Mouse (Mus musculus) B cell, adult 2 months (primary cell): ENCODE results near the gene Prr36.
A peak's percentile ranks its signal among the peaks of the same experiment; 100 is the strongest.
"Not testable (repeated sequence)": the region's sequence is repeated elsewhere in the genome, so short reads cannot be mapped to it uniquely, and the experiment has no call there.

Experiments used
- DNase-seq, 2 experiments: peaks; one replicate each; pipeline ENCODE4 v3.0.0; 2022

Gene Prr36

DNA sequence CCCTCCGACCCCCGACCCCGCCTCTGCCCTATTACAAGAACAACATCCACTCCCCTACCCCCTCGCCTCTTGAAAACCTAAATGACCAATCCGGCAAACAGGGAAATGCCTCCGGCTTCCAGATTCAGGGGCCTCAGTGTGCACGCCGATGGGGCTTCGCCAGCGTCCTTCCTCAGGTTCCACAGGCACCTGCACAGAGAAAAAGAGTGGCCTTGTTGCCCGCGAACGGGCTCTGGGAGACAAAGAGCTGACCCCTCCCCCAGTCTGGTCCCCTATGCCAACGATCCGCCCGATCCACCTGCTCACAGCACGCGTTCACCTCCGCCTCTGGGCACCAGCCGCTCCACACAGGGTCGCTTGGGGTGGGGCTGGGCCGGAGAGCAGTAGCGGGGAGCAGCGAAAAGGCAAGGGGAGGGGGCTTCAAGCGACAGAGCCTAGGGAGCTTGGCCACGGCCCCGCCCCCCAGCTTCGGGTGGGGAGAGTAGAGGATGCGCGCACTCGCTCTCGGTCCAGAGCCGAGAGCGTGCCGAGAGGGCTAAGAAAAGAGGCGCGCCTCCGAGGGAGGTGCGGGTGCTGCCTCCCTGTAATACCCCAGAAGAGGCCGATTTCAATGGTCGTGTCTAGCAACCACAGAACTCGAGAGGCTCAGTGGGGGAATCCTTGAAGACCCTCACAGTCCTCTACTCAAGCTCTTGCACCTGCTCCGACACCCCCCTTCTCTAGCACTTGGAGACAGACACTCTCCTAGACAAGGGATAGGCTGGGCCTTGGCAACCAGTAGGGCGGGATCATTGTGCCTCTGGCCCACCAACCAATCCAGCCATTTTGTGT, at the start of gene Prr36:
Gene Prr36, minus strand, starts transcription at position 669 of the 831 bp plus-strand sequence.
- peak in 1 of 2 experiments; percentile 11 for DNase-seq

DNA sequence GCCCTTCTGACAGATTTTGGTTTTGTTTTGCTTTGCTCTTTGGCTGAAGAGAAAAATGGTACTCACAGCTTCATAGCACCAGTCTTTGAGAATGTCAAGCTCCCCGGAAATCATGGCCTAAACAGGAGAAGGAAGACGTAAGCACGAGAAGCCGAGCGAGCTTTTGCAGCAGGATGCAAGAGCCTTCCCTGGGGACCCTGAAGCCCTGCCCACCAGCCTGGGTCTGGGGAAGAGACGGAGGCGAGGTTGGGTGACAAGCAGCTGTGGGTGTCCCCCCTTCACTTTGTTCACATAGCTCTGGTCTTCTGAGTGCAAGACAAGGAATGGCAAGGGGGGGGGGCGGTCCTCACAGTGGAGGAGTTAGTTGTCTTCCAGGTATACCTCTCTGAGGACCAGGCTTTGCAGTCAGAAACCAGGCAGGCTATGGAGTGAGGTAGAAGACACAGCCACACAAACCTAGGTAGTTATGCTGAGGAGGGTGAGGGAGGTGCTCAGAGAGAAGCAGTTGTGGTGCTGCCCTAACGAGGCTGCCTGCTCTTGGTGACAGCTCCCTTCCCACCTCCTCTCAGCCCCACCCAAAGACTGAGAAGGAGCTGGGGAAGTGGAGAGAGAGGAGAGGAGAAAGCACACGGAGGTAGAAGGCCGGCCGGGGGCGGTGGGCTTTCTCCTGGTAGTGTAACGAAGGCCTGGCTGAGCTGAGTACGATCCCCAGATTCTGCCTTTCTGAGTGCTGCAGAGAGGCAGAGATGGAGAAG, 48.1 kb upstream of the Prr36 start:
- no peak for DNase-seq

- no peak for DNase-seq
Measured at GRCm38 (mm10) chr8:4263105-4263791, 46.0 kb upstream of the Prr36 start.

DNA sequence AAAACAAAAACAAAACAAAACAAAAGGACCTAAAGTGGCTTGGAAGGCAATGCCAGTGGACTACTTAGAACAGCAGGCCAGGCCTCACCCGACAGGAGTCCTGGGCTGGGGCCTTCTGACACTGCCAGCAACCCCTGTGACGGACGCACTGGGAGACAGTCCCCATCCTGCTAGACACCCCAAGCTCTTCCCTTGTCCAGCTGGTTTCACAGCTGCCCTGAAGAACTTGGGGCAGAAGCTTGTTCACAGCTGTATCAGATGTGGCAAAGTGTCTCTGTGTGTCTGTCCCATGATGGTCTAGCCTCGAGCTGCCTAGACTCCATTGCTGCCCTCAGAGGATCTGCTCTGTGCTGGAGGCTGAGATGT, 42.5 kb upstream of the Prr36 start:
- no peak for DNase-seq

DNA sequence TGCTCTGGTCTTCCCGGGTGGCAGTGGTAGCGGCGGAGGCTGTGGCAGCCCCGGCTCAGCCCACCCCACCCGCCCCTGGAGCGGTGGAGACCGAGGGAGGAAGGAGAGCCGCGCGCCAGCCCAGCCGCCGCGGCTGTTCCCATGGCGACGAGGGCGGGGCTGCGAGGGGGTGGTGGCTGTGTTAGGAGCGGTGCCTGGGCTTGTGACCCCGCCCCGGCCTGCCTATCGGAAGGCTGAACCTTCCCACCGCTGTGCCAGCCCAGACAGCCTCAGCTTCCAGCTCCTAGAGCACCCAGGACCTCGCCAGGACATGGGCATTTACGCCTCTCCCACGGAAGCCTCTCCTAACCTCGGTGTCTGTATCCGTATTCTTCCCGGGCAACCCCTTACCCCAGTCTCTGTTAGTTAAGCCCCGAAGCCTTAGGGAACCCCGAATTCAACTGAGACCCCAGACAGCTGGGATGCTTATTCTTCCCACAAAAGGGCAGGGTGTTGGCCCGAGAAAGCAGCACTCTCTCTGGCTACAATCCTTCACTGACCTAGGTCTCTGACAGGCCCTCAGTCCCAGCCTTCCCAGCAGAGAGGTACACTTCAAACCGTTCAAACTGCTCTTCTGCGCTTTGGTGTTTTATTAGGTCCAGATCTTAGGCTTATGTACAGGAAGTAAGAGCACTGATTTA, 42.0 kb upstream of the Prr36 start, which contains the start of gene Ctxn1:
Gene Ctxn1, minus strand, starts transcription at position 150 of the 680 bp plus-strand sequence.
- peak; percentile 94 to 95 for DNase-seq

GRCm38 (mm10) chr8:4258678-4259077, 41.4 kb upstream of the Prr36 start:
- peak; percentile 39 to 50 for DNase-seq

DNA sequence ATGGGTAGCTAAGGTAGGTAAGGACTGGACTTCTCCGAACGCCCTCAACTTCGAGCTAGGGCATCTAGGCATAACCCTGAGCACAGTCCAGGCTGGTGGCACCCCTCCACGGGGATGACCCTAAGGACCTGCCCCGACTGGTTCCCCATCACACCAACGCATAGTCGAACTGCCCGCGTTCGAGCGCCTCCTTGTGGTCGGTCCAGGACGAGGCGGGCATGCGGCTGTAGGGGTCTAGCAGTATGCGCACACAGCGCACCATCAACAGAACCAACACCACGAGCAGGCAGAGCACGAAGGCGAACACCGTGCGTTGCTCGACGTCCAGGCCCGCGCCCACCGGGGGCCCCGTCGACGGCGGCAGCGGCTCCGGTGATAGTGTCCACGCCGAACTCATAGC, 41.0 kb upstream of the Prr36 start:
- peak; percentile 87 to 88 for DNase-seq

- no peak for DNase-seq
Measured at GRCm38 (mm10) chr8:4257350-4257749, 40.1 kb upstream of the Prr36 start.

GRCm38 (mm10) chr8:4256911-4257310, 39.7 kb upstream of the Prr36 start:
- DNase-seq = no peak

GRCm38 (mm10) chr8:4255471-4255870, 38.2 kb upstream of the Prr36 start:
- DNase-seq = not testable (repeated sequence)

DNA sequence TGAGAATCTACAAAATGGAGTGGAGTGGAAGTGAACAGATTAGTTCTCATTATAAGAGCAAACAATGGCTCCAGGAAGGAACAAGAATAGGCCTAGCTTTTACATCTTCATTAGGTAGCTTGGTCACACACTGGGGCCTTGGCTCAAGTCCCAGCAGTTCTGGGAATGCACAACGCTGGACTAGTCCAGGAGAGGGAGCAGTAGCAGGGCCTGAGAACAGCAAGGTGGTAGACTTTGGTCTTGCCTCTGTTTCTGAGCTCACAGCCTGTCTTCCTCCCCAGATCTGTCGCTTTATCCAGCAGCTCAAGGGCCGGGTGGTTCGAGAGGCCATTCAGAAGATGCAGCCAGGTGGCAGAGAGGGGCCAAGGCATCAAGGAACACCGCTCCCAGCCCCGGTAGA, 36.7 kb upstream of the Prr36 start:
- DNase-seq = no peak

DNA sequence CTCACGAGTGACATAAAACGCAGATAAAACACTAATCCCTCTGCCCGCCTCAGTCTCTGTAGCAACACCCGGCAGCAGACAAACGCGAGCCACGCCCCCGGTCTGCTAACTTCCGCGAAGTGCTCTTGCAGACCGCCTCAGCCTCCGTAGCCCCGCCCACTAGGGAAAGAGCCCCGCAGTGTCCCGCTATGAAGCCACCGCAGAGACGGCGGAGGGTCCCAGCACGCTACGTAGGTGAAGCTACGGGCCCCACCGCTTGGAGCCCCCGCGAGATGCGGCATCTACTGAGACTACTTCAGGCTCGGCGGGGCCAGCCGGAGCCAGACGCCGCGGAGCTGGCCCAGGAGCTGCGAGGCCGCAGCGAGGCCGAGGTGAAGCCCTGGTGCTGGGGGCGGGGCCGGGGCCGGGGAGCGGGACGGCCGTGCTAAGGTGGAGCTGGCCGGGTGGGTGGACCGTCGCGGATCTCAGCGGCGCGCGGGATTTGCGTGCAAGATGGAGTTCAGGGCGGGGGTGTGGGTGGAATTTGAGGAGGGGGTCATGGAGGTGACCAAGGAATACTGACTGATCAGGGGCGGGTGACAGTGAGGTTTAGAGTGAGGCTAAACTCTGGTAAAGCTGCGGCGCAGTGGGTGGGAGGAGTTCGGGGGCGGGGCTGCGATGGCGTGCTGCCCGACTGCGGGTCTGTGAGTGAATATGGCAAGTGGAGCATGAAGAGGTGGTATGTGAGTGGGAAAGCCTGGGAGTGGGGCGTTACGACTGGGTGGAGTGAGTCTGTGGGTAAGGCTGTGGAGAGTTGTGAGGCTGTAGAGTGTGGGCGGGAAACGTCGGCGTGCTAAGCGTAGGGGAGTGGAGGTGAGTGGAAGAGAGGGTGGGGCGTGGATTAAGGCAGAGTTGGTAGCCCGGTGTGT, 35.9 kb upstream of the Prr36 start, which contains the start of gene Snapc2:
Gene Snapc2, plus strand, starts transcription at position 147 of the 908 bp plus-strand sequence.
- DNase-seq = peak; percentile 96 to 97

GRCm38 (mm10) chr8:4252116-4252760, 35.0 kb upstream of the Prr36 start:
- DNase-seq = no peak

DNA sequence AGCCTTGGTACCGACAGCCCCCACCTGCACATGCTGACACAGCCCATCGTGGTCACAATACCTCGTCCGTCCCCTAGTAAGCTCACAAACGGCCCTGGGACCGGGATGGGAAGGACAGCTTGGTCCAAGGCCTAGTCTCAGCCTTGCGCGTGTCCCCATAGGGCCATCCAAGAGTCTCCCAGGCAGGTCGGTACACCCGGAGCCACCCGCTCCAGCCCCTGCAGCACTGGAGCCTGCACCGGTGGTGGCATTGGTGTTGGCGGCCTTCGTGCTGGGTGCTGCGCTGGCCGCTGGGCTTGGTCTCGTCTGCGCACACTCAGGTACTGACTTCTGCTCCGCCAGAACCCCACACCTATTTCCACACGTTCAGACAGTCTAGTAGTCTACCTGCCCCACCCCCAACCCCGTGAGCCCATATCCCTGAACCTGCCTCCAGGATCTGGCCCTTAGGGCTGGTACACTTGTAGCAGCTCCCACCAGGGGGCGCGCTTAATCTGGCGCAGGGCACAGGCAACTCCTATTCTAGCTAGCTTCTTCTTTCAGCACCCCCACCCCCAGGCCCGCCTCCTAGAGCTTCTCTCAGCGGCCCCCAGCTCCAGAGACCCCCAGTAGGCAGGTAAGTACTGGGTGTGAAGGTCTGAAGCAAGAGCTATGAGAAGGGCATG, 33.2 kb upstream of the Prr36 start:
- DNase-seq = peak; percentile 93

DNA sequence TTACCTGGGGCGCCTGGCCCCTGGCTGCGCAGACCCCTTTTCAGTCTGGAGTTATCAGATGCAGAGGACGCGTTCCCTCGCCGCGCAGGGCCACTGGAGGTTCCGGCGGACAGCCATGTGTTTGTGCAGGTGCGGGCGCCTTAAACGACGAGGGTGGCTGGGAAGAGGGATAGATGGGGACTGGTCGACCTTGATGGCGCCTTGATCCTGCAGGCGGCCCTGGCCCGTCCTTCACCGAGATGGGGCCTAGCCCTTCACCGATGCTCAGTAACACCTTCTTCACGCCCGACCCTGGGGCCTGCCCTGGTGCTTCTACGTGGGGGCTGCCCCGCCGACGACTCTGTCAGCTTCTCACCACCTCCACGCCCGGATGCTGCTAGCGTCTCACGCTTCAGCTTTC, 32.0 kb upstream of the Prr36 start:
- no peak for DNase-seq

DNA sequence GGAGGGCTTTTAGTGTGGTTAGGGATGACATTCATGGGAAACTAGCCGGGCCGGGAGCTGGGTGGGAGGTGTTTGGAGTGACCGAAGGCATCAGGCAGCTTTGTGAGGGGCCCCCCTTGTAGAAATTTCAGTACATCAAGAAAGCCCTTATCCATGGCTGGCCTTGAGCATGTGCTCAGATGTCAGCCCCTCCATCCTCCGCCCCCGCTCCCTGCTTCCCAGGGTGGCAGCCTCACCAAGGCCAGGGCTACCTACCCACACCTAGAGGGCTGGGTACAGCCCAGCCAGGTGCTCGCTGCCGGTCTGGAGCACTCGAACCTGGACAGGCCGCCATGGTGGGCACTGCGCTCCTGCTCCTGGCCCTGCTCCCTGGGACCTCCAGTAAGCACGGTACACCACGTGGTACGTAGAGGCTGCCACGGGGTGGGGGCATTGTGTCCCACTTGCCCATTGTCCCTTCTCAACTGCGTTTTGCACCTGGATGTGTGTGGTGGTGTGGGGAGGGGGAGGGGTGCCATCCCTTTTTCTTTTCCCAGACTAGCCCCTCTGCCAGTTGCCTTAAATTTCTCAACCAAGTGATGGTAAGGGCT, 30.8 kb upstream of the Prr36 start, which contains the start of gene Tgfbr3l:
Gene Tgfbr3l, plus strand, starts transcription at position 264 of the 590 bp plus-strand sequence.
- DNase-seq = no peak

DNA sequence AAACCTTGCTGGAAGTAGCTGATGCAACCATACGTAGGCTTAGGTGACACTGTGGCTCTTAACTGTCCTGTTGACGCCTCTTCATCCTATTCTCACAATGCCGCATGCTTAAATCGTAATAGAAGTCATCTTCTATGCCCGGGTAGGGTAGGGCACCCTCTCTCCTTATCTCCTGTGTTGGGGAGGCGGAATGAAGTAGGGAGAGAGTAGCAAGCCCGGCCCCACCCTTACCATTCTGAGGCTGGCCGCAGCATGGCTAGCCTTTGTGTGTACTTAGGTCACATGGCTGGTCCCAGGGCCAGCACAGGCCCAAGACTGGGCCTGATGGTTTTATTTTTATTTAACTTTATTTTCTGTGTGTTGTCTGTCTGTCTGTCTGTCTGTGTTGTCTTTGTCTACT, 30.0 kb upstream of the Prr36 start:
- DNase-seq = no peak

GRCm38 (mm10) chr8:4245737-4246136, 28.5 kb upstream of the Prr36 start:
- no peak for DNase-seq

DNA sequence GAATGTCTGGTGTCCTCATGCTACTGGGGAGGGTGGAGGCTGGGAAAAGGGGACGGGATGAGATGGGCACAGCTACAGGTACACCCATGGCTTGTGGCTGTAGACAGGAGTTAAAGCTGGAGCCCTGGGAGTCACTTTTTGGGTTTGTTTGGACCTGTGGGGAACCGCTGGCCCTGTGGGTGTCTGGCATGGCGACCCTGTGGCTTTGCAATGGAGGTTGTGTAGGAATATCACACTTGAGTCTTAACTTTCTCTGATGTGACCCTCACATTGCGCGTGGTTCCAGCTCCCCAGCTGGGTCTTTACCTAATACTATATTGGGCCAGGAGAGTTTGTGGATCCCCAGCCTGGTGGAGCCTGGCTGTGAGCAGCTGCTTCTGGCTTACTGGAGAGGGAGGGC, 27.8 kb upstream of the Prr36 start:
- no peak for DNase-seq
